Mouse (Mus musculus) layer of hippocampus, postnatal 25 days (tissue): ENCODE measurements around the gene Gm6793. TPM values are rescaled to one million over a fixed set of nuclear protein-coding genes. Genes with fewer than 3 reads are reported as not detected.

Experiments
- DNase-seq, 2 experiments: peaks; one replicate each; pipeline ENCODE4 v3.0.0; 2022; ENCODE audit warnings: mixed read lengths in 2 of 2, low spot score in 1 of 2; ENCODE audit errors: extremely low spot score in 1 of 2
- total RNA-seq, 2 experiments: library from RNA; stranded (reverse); gene quantifications; 2 replicates each; pipeline ENCODE4 v1.2.3; 2021

Gm6793 gene
- total RNA-seq, result not detected

- no peak for DNase-seq
These were observed at the start of gene Gm6793 for GRCm38 (mm10) chr8:112014936-112015335. TSS of gene Gm6793 (minus strand) at chr8:112015036.

- DNase-seq, result peak in 1 of 2 experiments; percentile 30
These were observed 46.5 kb upstream of the Gm6793 start for GRCm38 (mm10) chr8:112061372-112061771.

- no peak for DNase-seq
These were observed 39.6 kb upstream of the Gm6793 start for GRCm38 (mm10) chr8:112054456-112054855.

- DNase-seq, result no peak
These were observed 36.7 kb upstream of the Gm6793 start for GRCm38 (mm10) chr8:112051537-112051936.

GRCm38 (mm10) chr8:112049984-112050383 lies 35.1 kb upstream of the Gm6793 start:
- DNase-seq, result no peak

- no peak for DNase-seq
These were observed 33.5 kb upstream of the Gm6793 start for GRCm38 (mm10) chr8:112048293-112048692.

GRCm38 (mm10) chr8:112045896-112046295 lies 31.1 kb upstream of the Gm6793 start:
- peak; percentile 72 to 94 for DNase-seq

GRCm38 (mm10) chr8:112045182-112045581 lies 30.3 kb upstream of the Gm6793 start:
- DNase-seq, result no peak

- no peak for DNase-seq
These were observed 22.7 kb upstream of the Gm6793 start for GRCm38 (mm10) chr8:112037521-112037920.

- peak in 1 of 2 experiments; percentile 21 for DNase-seq
These were observed 19.8 kb upstream of the Gm6793 start for GRCm38 (mm10) chr8:112034603-112035002.

GRCm38 (mm10) chr8:112033071-112033470 lies 18.2 kb upstream of the Gm6793 start:
- no peak for DNase-seq

- DNase-seq, result no peak
These were observed 15.8 kb upstream of the Gm6793 start for GRCm38 (mm10) chr8:112030663-112031062.

GRCm38 (mm10) chr8:112029455-112029854 lies 14.6 kb upstream of the Gm6793 start:
- no peak for DNase-seq

- DNase-seq, result peak; percentile 27 to 30
These were observed 3.0 kb downstream of the Gm6793 start for GRCm38 (mm10) chr8:112011816-112012242.

GRCm38 (mm10) chr8:112010997-112011815 lies 3.6 kb downstream of the Gm6793 start, which contains the start of the genes Kars and Terf2ip:
TSS of gene Kars (minus strand) at chr8:112011323.
TSS of gene Terf2ip (plus strand) at chr8:112011398.
- DNase-seq, result peak; percentile 78 to 87

GRCm38 (mm10) chr8:112009558-112009957 lies 5.3 kb downstream of the Gm6793 start:
- DNase-seq, result no peak

GRCm38 (mm10) chr8:112007669-112008068 lies 7.2 kb downstream of the Gm6793 start:
- no peak for DNase-seq

GRCm38 (mm10) chr8:112005601-112006000 lies 9.2 kb downstream of the Gm6793 start:
- DNase-seq, result no peak

GRCm38 (mm10) chr8:112004754-112005153 lies 10.1 kb downstream of the Gm6793 start:
- no peak for DNase-seq

GRCm38 (mm10) chr8:111992703-111993039 lies 22.2 kb downstream of the Gm6793 start:
- no peak for DNase-seq

- DNase-seq, result peak; percentile 52 to 81
These were observed 22.7 kb downstream of the Gm6793 start, which contains the start of gene Adat1 for GRCm38 (mm10) chr8:111992013-111992702. TSS of gene Adat1 (minus strand) at chr8:111992302.
